Mouse (Mus musculus): ENCODE data around the gene Gal3st1. TPM values are rescaled to one million over a fixed set of nuclear protein-coding genes. Genes with fewer than 3 reads are reported as not detected.
A peak's percentile ranks its signal among the peaks of the same experiment; 100 is the strongest.
"Not testable (repeated sequence)": the region's sequence is repeated elsewhere in the genome, so short reads cannot be mapped to it uniquely, and the experiment has no call there.

The Gal3st1 gene
- 9.7 and 11.1 TPM in 2 replicates for polyA plus RNA-seq (2015; fragmentation: Nextera tagmentation; extraction: Ambion mirVana)

GRCm38 (mm10) chr11:3983291-3983862 is at the start of gene Gal3st1:
Gene Gal3st1, plus strand, starts transcription at chr11:3983636.
- peaks cover 20% of the 10 kb centered on the region for H3K36me3 ChIP-seq (ENCODE audit: insufficient read depth, low read length)
- peak within 1 kb of the TSS; percentile 67 for H3K4me2 ChIP-seq (replicated peaks; ENCODE audit: low read depth, low read length)
- H3K4me3 ChIP-seq (ENCODE audit: low read length) = peak within 1 kb of the TSS; percentile 51
- no peaks in the 10 kb centered on the region for H3K9me3 ChIP-seq (ENCODE audit: low read length)
- WGBS = under 1% methylated on average over 32 of the region's 37 CpGs
- peak within 1 kb of the TSS; percentile 70 for H3K9ac ChIP-seq (replicated peaks; ENCODE audit: low read length)
- H3K27me3 ChIP-seq (ENCODE audit: insufficient read depth, low read length) = peaks cover 9% of the 10 kb centered on the region; the same call in 1 of the 2 replicates
- peak within 1 kb of the TSS; percentile 69 for H3K27ac ChIP-seq (ENCODE audit: low read length)
- H3K4me1 ChIP-seq (ENCODE audit: insufficient read depth, low read length) = peaks cover 19% of the 10 kb centered on the region; the same call in 1 of the 2 replicates
- ATAC-seq (ENCODE audit: low FRiP score, low TSS enrichment) = peak; percentile 73

- 84% methylated on average over 9 of the region's 9 CpGs for WGBS
- no peak overlapping the region for H3K9ac ChIP-seq (replicated peaks; ENCODE audit: low read length)
- no peaks in the 10 kb centered on the region for H3K9me3 ChIP-seq (ENCODE audit: low read length)
- no peak overlapping the region for H3K27ac ChIP-seq (ENCODE audit: low read length)
- no peak for ATAC-seq (ENCODE audit: low FRiP score, low TSS enrichment)
- H3K36me3 ChIP-seq (ENCODE audit: insufficient read depth, low read length) = no peaks in the 10 kb centered on the region
- H3K4me1 ChIP-seq (ENCODE audit: insufficient read depth, low read length) = peaks cover 14% of the 10 kb centered on the region
- no peak overlapping the region for H3K4me3 ChIP-seq (ENCODE audit: low read length)
- H3K4me2 ChIP-seq (replicated peaks; ENCODE audit: low read depth, low read length) = no peak overlapping the region
- no peaks in the 10 kb centered on the region for H3K27me3 ChIP-seq (ENCODE audit: insufficient read depth, low read length)
These were observed 49.6 kb upstream of the Gal3st1 start for GRCm38 (mm10) chr11:3933756-3934285.

GRCm38 (mm10) chr11:3935135-3935534 is 48.3 kb upstream of the Gal3st1 start:
- Histone ChIP-seq H3K4me3 (ENCODE audit: low read length) (no peak overlapping the region), H3K27me3 (ENCODE audit: insufficient read depth, low read length) (no peaks in the 10 kb centered on the region), H3K9me3 (ENCODE audit: low read length) (no peaks in the 10 kb centered on the region), H3K27ac (ENCODE audit: low read length) (peak overlapping the region; percentile 24; the same call in 1 of the 2 replicates), H3K36me3 (ENCODE audit: insufficient read depth, low read length) (no peaks in the 10 kb centered on the region), H3K4me2 (replicated peaks; ENCODE audit: low read depth, low read length) (no peak overlapping the region), H3K9ac (replicated peaks; ENCODE audit: low read length) (no peak overlapping the region), H3K4me1 (ENCODE audit: insufficient read depth, low read length) (peaks cover 14% of the 10 kb centered on the region)
- 66% methylated on average over 4 of the region's 4 CpGs for WGBS
- ATAC-seq (ENCODE audit: low FRiP score, low TSS enrichment) = 0 out of 2 replicates have a peak, but pooled peaks have one; percentile 20

- H3K9ac ChIP-seq (replicated peaks; ENCODE audit: low read length) = no peak overlapping the region
- no peak for ATAC-seq (ENCODE audit: low FRiP score, low TSS enrichment)
- H3K4me1 ChIP-seq (ENCODE audit: insufficient read depth, low read length) = peaks cover 6% of the 10 kb centered on the region
- no peak overlapping the region for H3K27ac ChIP-seq (ENCODE audit: low read length)
- no peak overlapping the region for H3K4me2 ChIP-seq (replicated peaks; ENCODE audit: low read depth, low read length)
- no peaks in the 10 kb centered on the region for H3K9me3 ChIP-seq (ENCODE audit: low read length)
- H3K4me3 ChIP-seq (ENCODE audit: low read length) = no peak overlapping the region
- WGBS = 72% methylated on average over 3 of the region's 3 CpGs
- H3K27me3 ChIP-seq (ENCODE audit: insufficient read depth, low read length) = no peaks in the 10 kb centered on the region
- H3K36me3 ChIP-seq (ENCODE audit: insufficient read depth, low read length) = no peaks in the 10 kb centered on the region
These were observed 47.1 kb upstream of the Gal3st1 start for GRCm38 (mm10) chr11:3936318-3936717.

- WGBS = 74% methylated on average over 13 of the region's 13 CpGs
- Histone ChIP-seq H3K9ac (replicated peaks; ENCODE audit: low read length) (no peak overlapping the region), H3K27ac (ENCODE audit: low read length) (peak overlapping the region; percentile 62), H3K9me3 (ENCODE audit: low read length) (no peaks in the 10 kb centered on the region), H3K4me2 (replicated peaks; ENCODE audit: low read depth, low read length) (no peak overlapping the region), H3K4me3 (ENCODE audit: low read length) (no peak overlapping the region), H3K27me3 (ENCODE audit: insufficient read depth, low read length) (no peaks in the 10 kb centered on the region), H3K4me1 (ENCODE audit: insufficient read depth, low read length) (no peaks in the 10 kb centered on the region; the same call in 1 of the 2 replicates), H3K36me3 (ENCODE audit: insufficient read depth, low read length) (no peaks in the 10 kb centered on the region)
- 0 out of 2 replicates have a peak, but pooled peaks have one; percentile 67 for ATAC-seq (ENCODE audit: low FRiP score, low TSS enrichment)
These were observed 46.0 kb upstream of the Gal3st1 start for GRCm38 (mm10) chr11:3937321-3937874.

GRCm38 (mm10) chr11:3941371-3941770 is 42.1 kb upstream of the Gal3st1 start:
- no peak overlapping the region for H3K27ac ChIP-seq (ENCODE audit: low read length)
- H3K9me3 ChIP-seq (ENCODE audit: low read length) = no peaks in the 10 kb centered on the region
- H3K4me3 ChIP-seq (ENCODE audit: low read length) = no peak overlapping the region
- no peak overlapping the region for H3K4me2 ChIP-seq (replicated peaks; ENCODE audit: low read depth, low read length)
- no peak overlapping the region for H3K9ac ChIP-seq (replicated peaks; ENCODE audit: low read length)
- 92% methylated on average over 7 of the region's 7 CpGs for WGBS
- H3K4me1 ChIP-seq (ENCODE audit: insufficient read depth, low read length) = no peaks in the 10 kb centered on the region
- ATAC-seq (ENCODE audit: low FRiP score, low TSS enrichment) = no peak
- no peaks in the 10 kb centered on the region for H3K36me3 ChIP-seq (ENCODE audit: insufficient read depth, low read length)
- peaks cover 5% of the 10 kb centered on the region; the same call in 1 of the 2 replicates for H3K27me3 ChIP-seq (ENCODE audit: insufficient read depth, low read length)

GRCm38 (mm10) chr11:3946386-3946785 is 37.0 kb upstream of the Gal3st1 start:
- Histone ChIP-seq H3K36me3 (ENCODE audit: insufficient read depth, low read length) (no peaks in the 10 kb centered on the region), H3K27me3 (ENCODE audit: insufficient read depth, low read length) (peaks cover 5% of the 10 kb centered on the region; the same call in 1 of the 2 replicates), H3K4me2 (replicated peaks; ENCODE audit: low read depth, low read length) (no peak overlapping the region), H3K27ac (ENCODE audit: low read length) (no peak overlapping the region), H3K9ac (replicated peaks; ENCODE audit: low read length) (no peak overlapping the region), H3K4me3 (ENCODE audit: low read length) (no peak overlapping the region), H3K9me3 (ENCODE audit: low read length) (no peaks in the 10 kb centered on the region), H3K4me1 (ENCODE audit: insufficient read depth, low read length) (no peaks in the 10 kb centered on the region)
- 26% methylated on average over 1 of the region's 1 CpGs for WGBS
- no peak for ATAC-seq (ENCODE audit: low FRiP score, low TSS enrichment)

GRCm38 (mm10) chr11:3954876-3955275 is 28.6 kb upstream of the Gal3st1 start:
- not testable (repeated sequence) for H3K36me3 ChIP-seq (ENCODE audit: insufficient read depth, low read length); H3K27me3 ChIP-seq (ENCODE audit: insufficient read depth, low read length); H3K9ac ChIP-seq (replicated peaks; ENCODE audit: low read length); H3K4me3 ChIP-seq (ENCODE audit: low read length); H3K4me2 ChIP-seq (replicated peaks; ENCODE audit: low read depth, low read length); H3K4me1 ChIP-seq (ENCODE audit: insufficient read depth, low read length); H3K27ac ChIP-seq (ENCODE audit: low read length); ATAC-seq (ENCODE audit: low FRiP score, low TSS enrichment); H3K9me3 ChIP-seq (ENCODE audit: low read length)
- 85% methylated on average over 5 of the region's 5 CpGs for WGBS

- H3K4me3 ChIP-seq (ENCODE audit: low read length); H3K36me3 ChIP-seq (ENCODE audit: insufficient read depth, low read length); H3K4me2 ChIP-seq (replicated peaks; ENCODE audit: low read depth, low read length); H3K9ac ChIP-seq (replicated peaks; ENCODE audit: low read length); H3K9me3 ChIP-seq (ENCODE audit: low read length); H3K4me1 ChIP-seq (ENCODE audit: insufficient read depth, low read length); H3K27ac ChIP-seq (ENCODE audit: low read length); ATAC-seq (ENCODE audit: low FRiP score, low TSS enrichment); H3K27me3 ChIP-seq (ENCODE audit: insufficient read depth, low read length): not testable (repeated sequence)
- 82% methylated on average over 4 of the region's 4 CpGs for WGBS
These were observed 28.1 kb upstream of the Gal3st1 start for GRCm38 (mm10) chr11:3955371-3955770.

GRCm38 (mm10) chr11:3960901-3961300 is 22.5 kb upstream of the Gal3st1 start:
- 63% methylated on average over 2 of the region's 2 CpGs for WGBS
- no peak overlapping the region for H3K9ac ChIP-seq (replicated peaks; ENCODE audit: low read length)
- ATAC-seq (ENCODE audit: low FRiP score, low TSS enrichment) = no peak
- H3K36me3 ChIP-seq (ENCODE audit: insufficient read depth, low read length) = no peaks in the 10 kb centered on the region
- H3K27me3 ChIP-seq (ENCODE audit: insufficient read depth, low read length) = no peaks in the 10 kb centered on the region
- no peak overlapping the region for H3K4me2 ChIP-seq (replicated peaks; ENCODE audit: low read depth, low read length)
- no peak overlapping the region for H3K4me3 ChIP-seq (ENCODE audit: low read length)
- peaks cover 2% of the 10 kb centered on the region; the same call in 1 of the 2 replicates for H3K9me3 ChIP-seq (ENCODE audit: low read length)
- no peak overlapping the region for H3K27ac ChIP-seq (ENCODE audit: low read length)
- peaks cover 14% of the 10 kb centered on the region for H3K4me1 ChIP-seq (ENCODE audit: insufficient read depth, low read length)
